Mouse (Mus musculus): ENCODE results near the gene Lag3. TPM values are rescaled to one million over a fixed set of nuclear protein-coding genes. Genes with fewer than 3 reads are reported as not detected.

Lag3 gene
- polyA plus RNA-seq, 1 experiment from 2014 or later = 1.2 TPM

- DNase-seq (ENCODE audit: low spot score) = no peak
- Histone ChIP-seq H3K4me3 (peak overlapping the region; percentile 98), H3K36me3 (replicated peaks) (peaks cover 50% of the 10 kb centered on the region), H3K4me1 (peaks cover 43% of the 10 kb centered on the region), H3K27me3 (replicated peaks; ENCODE audit: low read depth, poor library complexity, severe bottlenecking) (no peaks in the 10 kb centered on the region), H3K9me3 (no peaks in the 10 kb centered on the region), H3K27ac (replicated peaks) (peak overlapping the region; percentile 98)
- WGBS = 55% methylated on average over 12 of the region's 12 CpGs
Observed at GRCm38 (mm10) chr6:124932314-124932695, 20.8 kb upstream of the Lag3 start.

GRCm38 (mm10) chr6:124931525-124932313 lies 20.2 kb upstream of the Lag3 start:
- H3K27me3 ChIP-seq (replicated peaks; ENCODE audit: low read depth, poor library complexity, severe bottlenecking) = no peaks in the 10 kb centered on the region
- peaks cover 43% of the 10 kb centered on the region for H3K4me1 ChIP-seq
- peak; percentile 59 for DNase-seq (ENCODE audit: low spot score)
- peaks cover 44% of the 10 kb centered on the region for H3K36me3 ChIP-seq (replicated peaks)
- peak overlapping the region; percentile 98 for H3K27ac ChIP-seq (replicated peaks)
- H3K9me3 ChIP-seq = no peaks in the 10 kb centered on the region
- H3K4me3 ChIP-seq = peak overlapping the region; percentile 98
- 2% methylated on average over 48 of the region's 48 CpGs for WGBS

- Histone ChIP-seq H3K4me3 (peak within 1 kb of the TSS; percentile 98), H3K4me1 (peaks cover 46% of the 10 kb centered on the region), H3K27ac (replicated peaks) (peak within 1 kb of the TSS; percentile 98), H3K27me3 (replicated peaks; ENCODE audit: low read depth, poor library complexity, severe bottlenecking) (no peaks in the 10 kb centered on the region), H3K9me3 (no peaks in the 10 kb centered on the region), H3K36me3 (replicated peaks) (peaks cover 36% of the 10 kb centered on the region)
- under 1% methylated on average over 64 of the region's 64 CpGs for WGBS
- DNase-seq (ENCODE audit: low spot score) = peak; percentile 100
Observed at GRCm38 (mm10) chr6:124930754-124931524, 19.4 kb upstream of the Lag3 start, which contains the start of gene Mlf2. Gene Mlf2 (plus strand): TSS chr6:124931386.

- no peaks in the 10 kb centered on the region for H3K27me3 ChIP-seq (replicated peaks; ENCODE audit: low read depth, poor library complexity, severe bottlenecking)
- H3K4me3 ChIP-seq = peak overlapping the region; percentile 98
- DNase-seq (ENCODE audit: low spot score) = no peak
- H3K27ac ChIP-seq (replicated peaks) = peak overlapping the region; percentile 98
- WGBS = 22% methylated on average over 1 of the region's 1 CpGs
- H3K9me3 ChIP-seq = no peaks in the 10 kb centered on the region
- peaks cover 53% of the 10 kb centered on the region for H3K4me1 ChIP-seq
- H3K36me3 ChIP-seq (replicated peaks) = peaks cover 29% of the 10 kb centered on the region
Observed at GRCm38 (mm10) chr6:124930231-124930630, 18.7 kb upstream of the Lag3 start.

- Histone ChIP-seq H3K27me3 (replicated peaks; ENCODE audit: low read depth, poor library complexity, severe bottlenecking) (no peaks in the 10 kb centered on the region), H3K4me3 (no peak overlapping the region), H3K27ac (replicated peaks) (0 out of 2 replicates have a peak overlapping the region, but pooled peaks have one; percentile 8), H3K9me3 (no peaks in the 10 kb centered on the region), H3K36me3 (replicated peaks) (no peaks in the 10 kb centered on the region), H3K4me1 (peaks cover 43% of the 10 kb centered on the region)
- 54% methylated on average over 5 of the region's 5 CpGs for WGBS
- no peak for DNase-seq (ENCODE audit: low spot score)
Observed at GRCm38 (mm10) chr6:124925941-124926340, 14.4 kb upstream of the Lag3 start.

GRCm38 (mm10) chr6:124925173-124925793 lies 13.8 kb upstream of the Lag3 start:
- Histone ChIP-seq H3K4me1 (peaks cover 45% of the 10 kb centered on the region), H3K27me3 (replicated peaks; ENCODE audit: low read depth, poor library complexity, severe bottlenecking) (no peaks in the 10 kb centered on the region), H3K36me3 (replicated peaks) (no peaks in the 10 kb centered on the region), H3K27ac (replicated peaks) (peak overlapping the region; percentile 8; the same call in 1 of the 2 replicates), H3K4me3 (no peak overlapping the region; the same call in 1 of the 2 replicates), H3K9me3 (no peaks in the 10 kb centered on the region)
- whole genome bisulfite sequencing = 30% methylated on average over 12 of the region's 12 CpGs
- peak; percentile 35 for DNase-seq (ENCODE audit: low spot score)

GRCm38 (mm10) chr6:124921539-124921938 lies 10.0 kb upstream of the Lag3 start:
- WGBS = 74% methylated on average over 4 of the region's 4 CpGs
- Histone ChIP-seq H3K27ac (replicated peaks) (peak overlapping the region; percentile 100), H3K36me3 (replicated peaks) (no peaks in the 10 kb centered on the region), H3K9me3 (no peaks in the 10 kb centered on the region), H3K4me1 (peaks cover 60% of the 10 kb centered on the region), H3K4me3 (no peak overlapping the region), H3K27me3 (replicated peaks; ENCODE audit: low read depth, poor library complexity, severe bottlenecking) (no peaks in the 10 kb centered on the region)
- no peak for DNase-seq (ENCODE audit: low spot score)

GRCm38 (mm10) chr6:124920318-124921085 lies 9.0 kb upstream of the Lag3 start:
- peaks cover 63% of the 10 kb centered on the region for H3K4me1 ChIP-seq
- no peaks in the 10 kb centered on the region for H3K27me3 ChIP-seq (replicated peaks; ENCODE audit: low read depth, poor library complexity, severe bottlenecking)
- peak overlapping the region; percentile 92 for H3K4me3 ChIP-seq
- peak overlapping the region; percentile 100 for H3K27ac ChIP-seq (replicated peaks)
- DNase-seq (ENCODE audit: low spot score) = no peak
- H3K9me3 ChIP-seq = no peaks in the 10 kb centered on the region
- H3K36me3 ChIP-seq (replicated peaks) = peaks cover 4% of the 10 kb centered on the region; the same call in 1 of the 2 replicates
- 21% methylated on average over 9 of the region's 9 CpGs for WGBS

- Histone ChIP-seq H3K27me3 (replicated peaks; ENCODE audit: low read depth, poor library complexity, severe bottlenecking) (no peaks in the 10 kb centered on the region), H3K4me1 (peaks cover 65% of the 10 kb centered on the region), H3K9me3 (no peaks in the 10 kb centered on the region), H3K27ac (replicated peaks) (peak within 1 kb of the TSS; percentile 100), H3K36me3 (replicated peaks) (peaks cover 11% of the 10 kb centered on the region), H3K4me3 (peak within 1 kb of the TSS; percentile 92)
- peak; percentile 98 for DNase-seq (ENCODE audit: low spot score)
- WGBS = 0% methylated on average over 13 of the region's 13 CpGs
Observed at GRCm38 (mm10) chr6:124919695-124920317, 8.3 kb upstream of the Lag3 start, which contains the start of gene Ptms. Gene Ptms (minus strand): TSS chr6:124920103.

GRCm38 (mm10) chr6:124918890-124919627 lies 7.6 kb upstream of the Lag3 start:
- Histone ChIP-seq H3K9me3 (no peaks in the 10 kb centered on the region), H3K4me3 (peak overlapping the region; percentile 92), H3K27me3 (replicated peaks; ENCODE audit: low read depth, poor library complexity, severe bottlenecking) (no peaks in the 10 kb centered on the region), H3K27ac (replicated peaks) (peak overlapping the region; percentile 100), H3K36me3 (replicated peaks) (peaks cover 19% of the 10 kb centered on the region), H3K4me1 (peaks cover 73% of the 10 kb centered on the region)
- WGBS = 25% methylated on average over 14 of the region's 14 CpGs
- no peak for DNase-seq (ENCODE audit: low spot score)

- Histone ChIP-seq H3K9me3 (no peaks in the 10 kb centered on the region), H3K27me3 (replicated peaks; ENCODE audit: low read depth, poor library complexity, severe bottlenecking) (no peaks in the 10 kb centered on the region), H3K4me1 (peaks cover 80% of the 10 kb centered on the region), H3K36me3 (replicated peaks) (peaks cover 26% of the 10 kb centered on the region), H3K27ac (replicated peaks) (peak overlapping the region; percentile 100), H3K4me3 (peak overlapping the region; percentile 92)
- 11% methylated on average over 7 of the region's 7 CpGs for WGBS
- DNase-seq (ENCODE audit: low spot score) = no peak
Observed at GRCm38 (mm10) chr6:124918331-124918690, 6.8 kb upstream of the Lag3 start.

Data from embryonic facial prominence, embryonic 10.5 days (tissue).